Mouse (Mus musculus): Measurements from ENCODE around the gene Cavin2. TPM values are rescaled to one million over a fixed set of nuclear protein-coding genes. Genes with fewer than 3 reads are reported as not detected.

Cavin2 gene
- polyA plus RNA-seq (2014; fragmentation: Nextera tagmentation; extraction: Ambion mirVana), result 107 and 123 TPM in 2 replicates

DNA sequence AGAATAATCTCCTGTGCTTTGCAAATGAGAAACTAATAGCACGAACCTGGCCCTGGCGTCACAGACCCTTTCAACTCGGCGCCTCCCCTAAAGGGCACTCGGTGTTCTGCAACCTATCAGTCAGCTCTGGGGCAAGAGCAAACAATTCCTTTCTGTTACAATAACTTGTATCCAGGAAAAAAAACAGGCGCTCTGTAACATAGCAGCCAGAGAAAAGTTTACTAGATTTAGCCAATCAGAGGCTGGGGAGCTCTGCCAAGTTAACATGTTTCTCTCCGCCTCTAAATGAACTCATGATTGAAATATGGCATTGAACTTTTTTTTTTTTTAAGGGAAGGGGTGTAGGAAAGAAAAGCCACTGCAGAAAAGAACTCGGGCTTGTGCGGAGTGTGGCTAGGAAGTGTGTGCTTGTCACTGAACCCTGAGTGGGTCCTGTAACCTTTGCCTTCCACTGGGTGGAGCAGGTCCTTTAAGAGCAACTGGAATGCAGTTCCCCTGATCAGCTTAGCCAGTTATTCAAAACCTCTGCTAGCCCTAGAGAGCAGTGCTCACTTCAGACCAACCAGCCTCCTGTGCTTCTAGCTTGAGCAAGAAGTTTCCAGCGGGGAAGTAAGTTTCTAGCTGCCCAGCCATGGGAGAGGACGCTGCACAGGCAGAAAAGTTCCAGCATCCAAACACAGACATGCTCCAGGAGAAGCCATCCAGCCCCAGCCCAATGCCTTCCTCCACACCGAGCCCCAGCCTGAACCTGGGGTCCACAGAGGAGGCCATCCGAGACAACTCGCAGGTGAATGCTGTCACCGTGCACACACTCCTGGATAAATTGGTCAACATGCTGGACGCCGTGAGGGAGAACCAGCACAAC is at the start of gene Cavin2:
Gene Cavin2, plus strand, starts transcription at position 372 of the 865 bp plus-strand sequence.
- H3K4me1 ChIP-seq (ENCODE audit: control insufficient read depth, insufficient read depth, low read length), result peaks cover 12% of the 10 kb centered on the region
- H3K4me3 ChIP-seq (ENCODE audit: low read depth, low read length), result peak within 1 kb of the TSS; percentile 53
- H3K27ac ChIP-seq (ENCODE audit: low read depth, low read length), result peak within 1 kb of the TSS; percentile 96
- no peaks in the 10 kb centered on the region for H3K36me3 ChIP-seq (ENCODE audit: control insufficient read depth, insufficient read depth, low read length)
- H3K27me3 ChIP-seq (ENCODE audit: control insufficient read depth, insufficient read depth, low read length), result no peaks in the 10 kb centered on the region
- H3K9ac ChIP-seq (ENCODE audit: low read depth, low read length), result peak within 1 kb of the TSS; percentile 84
- peak; percentile 86 for ATAC-seq (replicated peaks; ENCODE audit: insufficient number of reproducible peaks, low FRiP score, low TSS enrichment)
- no peaks in the 10 kb centered on the region for H3K9me3 ChIP-seq (replicated peaks; ENCODE audit: control insufficient read depth, low read length)
- H3K4me2 ChIP-seq, result peak within 1 kb of the TSS; percentile 70
- WGBS (ENCODE audit: insufficient replicate concordance), result 34% methylated on average over 17 of the region's 17 CpGs

- H3K4me1 ChIP-seq (ENCODE audit: control insufficient read depth, insufficient read depth, low read length), result no peaks in the 10 kb centered on the region
- no peak overlapping the region for H3K27ac ChIP-seq (ENCODE audit: low read depth, low read length)
- ATAC-seq (replicated peaks; ENCODE audit: insufficient number of reproducible peaks, low FRiP score, low TSS enrichment), result no peak
- H3K9ac ChIP-seq (ENCODE audit: low read depth, low read length), result no peak overlapping the region
- H3K4me2 ChIP-seq, result no peak overlapping the region
- WGBS (ENCODE audit: insufficient replicate concordance), result 74% methylated on average over 3 of the region's 3 CpGs
- H3K4me3 ChIP-seq (ENCODE audit: low read depth, low read length), result no peak overlapping the region
- H3K9me3 ChIP-seq (replicated peaks; ENCODE audit: control insufficient read depth, low read length), result no peaks in the 10 kb centered on the region
- no peaks in the 10 kb centered on the region for H3K27me3 ChIP-seq (ENCODE audit: control insufficient read depth, insufficient read depth, low read length)
- no peaks in the 10 kb centered on the region for H3K36me3 ChIP-seq (ENCODE audit: control insufficient read depth, insufficient read depth, low read length)
Observed at GRCm38 (mm10) chr1:51241311-51241986, 47.5 kb upstream of the Cavin2 start.

GRCm38 (mm10) chr1:51243294-51243693 is 45.6 kb upstream of the Cavin2 start:
- Histone ChIP-seq H3K9me3 (replicated peaks; ENCODE audit: control insufficient read depth, low read length) (no peaks in the 10 kb centered on the region), H3K27me3 (ENCODE audit: control insufficient read depth, insufficient read depth, low read length) (no peaks in the 10 kb centered on the region), H3K9ac (ENCODE audit: low read depth, low read length) (no peak overlapping the region), H3K4me1 (ENCODE audit: control insufficient read depth, insufficient read depth, low read length) (no peaks in the 10 kb centered on the region), H3K4me3 (ENCODE audit: low read depth, low read length) (no peak overlapping the region), H3K4me2 (no peak overlapping the region), H3K36me3 (ENCODE audit: control insufficient read depth, insufficient read depth, low read length) (no peaks in the 10 kb centered on the region), H3K27ac (ENCODE audit: low read depth, low read length) (no peak overlapping the region)
- WGBS (ENCODE audit: insufficient replicate concordance), result 82% methylated on average over 3 of the region's 3 CpGs
- ATAC-seq (replicated peaks; ENCODE audit: insufficient number of reproducible peaks, low FRiP score, low TSS enrichment), result no peak

DNA sequence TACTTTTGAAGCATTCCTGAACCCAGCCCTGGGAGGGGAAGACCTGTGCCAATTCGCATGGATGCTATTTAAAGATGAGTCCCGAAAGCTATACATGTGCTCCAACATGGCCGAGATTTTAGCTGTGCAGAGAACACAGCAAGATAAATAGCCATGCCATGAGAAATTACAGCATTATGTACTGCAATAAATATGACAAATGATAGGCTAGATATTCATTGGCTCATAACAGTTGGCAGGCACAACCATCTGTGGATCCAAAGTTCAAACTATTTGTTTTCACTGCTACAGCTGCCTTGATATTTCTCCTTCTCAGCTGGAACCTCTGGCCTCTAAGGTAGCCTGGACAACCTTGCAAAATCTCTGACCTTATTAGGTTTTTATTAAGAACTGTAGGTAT is 45.1 kb upstream of the Cavin2 start:
- H3K36me3 ChIP-seq (ENCODE audit: control insufficient read depth, insufficient read depth, low read length), result no peaks in the 10 kb centered on the region
- H3K4me2 ChIP-seq, result no peak overlapping the region
- H3K9ac ChIP-seq (ENCODE audit: low read depth, low read length), result no peak overlapping the region
- H3K9me3 ChIP-seq (replicated peaks; ENCODE audit: control insufficient read depth, low read length), result no peaks in the 10 kb centered on the region
- no peak overlapping the region for H3K27ac ChIP-seq (ENCODE audit: low read depth, low read length)
- H3K4me1 ChIP-seq (ENCODE audit: control insufficient read depth, insufficient read depth, low read length), result no peaks in the 10 kb centered on the region
- 82% methylated on average over 3 of the region's 3 CpGs for WGBS (ENCODE audit: insufficient replicate concordance)
- no peak for ATAC-seq (replicated peaks; ENCODE audit: insufficient number of reproducible peaks, low FRiP score, low TSS enrichment)
- no peaks in the 10 kb centered on the region for H3K27me3 ChIP-seq (ENCODE audit: control insufficient read depth, insufficient read depth, low read length)
- H3K4me3 ChIP-seq (ENCODE audit: low read depth, low read length), result no peak overlapping the region

DNA sequence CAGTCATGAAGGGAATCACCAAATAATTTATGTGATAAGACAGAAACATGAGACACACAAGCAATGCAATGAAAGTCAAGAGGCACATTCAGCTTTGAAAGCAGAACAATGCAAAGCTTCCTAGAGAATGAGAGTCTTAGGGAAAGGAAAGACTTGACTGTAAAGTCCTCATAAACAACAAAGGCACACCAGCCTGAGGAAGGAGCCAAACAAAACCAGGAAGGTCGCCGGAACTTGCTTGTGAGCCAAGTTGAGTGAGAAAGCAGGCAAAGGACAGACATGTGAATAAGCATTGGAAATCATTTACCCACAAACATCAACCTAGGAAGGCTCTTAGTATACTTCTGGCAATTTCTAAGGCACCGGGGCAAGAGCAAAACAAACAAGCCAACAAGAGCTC is 43.5 kb upstream of the Cavin2 start:
- Histone ChIP-seq H3K4me2 (no peak overlapping the region), H3K4me3 (ENCODE audit: low read depth, low read length) (no peak overlapping the region), H3K27me3 (ENCODE audit: control insufficient read depth, insufficient read depth, low read length) (no peaks in the 10 kb centered on the region), H3K4me1 (ENCODE audit: control insufficient read depth, insufficient read depth, low read length) (no peaks in the 10 kb centered on the region), H3K36me3 (ENCODE audit: control insufficient read depth, insufficient read depth, low read length) (no peaks in the 10 kb centered on the region), H3K27ac (ENCODE audit: low read depth, low read length) (no peak overlapping the region), H3K9me3 (replicated peaks; ENCODE audit: control insufficient read depth, low read length) (no peaks in the 10 kb centered on the region), H3K9ac (ENCODE audit: low read depth, low read length) (no peak overlapping the region)
- no peak for ATAC-seq (replicated peaks; ENCODE audit: insufficient number of reproducible peaks, low FRiP score, low TSS enrichment)
- 61% methylated on average over 3 of the region's 3 CpGs for WGBS (ENCODE audit: insufficient replicate concordance)

DNA sequence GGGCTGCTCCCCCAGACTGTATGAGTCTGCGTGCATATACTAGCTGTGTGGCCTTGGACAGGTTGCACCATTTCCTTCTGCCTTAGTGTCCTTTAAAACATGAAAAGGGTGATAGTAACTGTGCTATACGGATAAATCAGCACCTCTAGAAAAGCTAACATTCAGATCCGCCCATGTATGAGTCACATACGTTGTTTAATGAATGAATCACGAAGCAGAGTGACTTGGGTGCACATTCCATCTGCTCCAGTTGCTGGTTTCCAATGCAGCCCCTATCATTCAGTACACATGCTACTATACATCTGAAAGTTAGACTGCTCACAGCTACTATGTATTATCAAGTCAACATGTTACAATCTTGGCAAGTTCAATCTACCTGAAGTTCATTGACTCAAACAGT is 38.6 kb upstream of the Cavin2 start:
- 72% methylated on average over 5 of the region's 5 CpGs for WGBS (ENCODE audit: insufficient replicate concordance)
- no peaks in the 10 kb centered on the region for H3K27me3 ChIP-seq (ENCODE audit: control insufficient read depth, insufficient read depth, low read length)
- no peaks in the 10 kb centered on the region for H3K36me3 ChIP-seq (ENCODE audit: control insufficient read depth, insufficient read depth, low read length)
- H3K4me2 ChIP-seq, result no peak overlapping the region
- no peak for ATAC-seq (replicated peaks; ENCODE audit: insufficient number of reproducible peaks, low FRiP score, low TSS enrichment)
- H3K4me3 ChIP-seq (ENCODE audit: low read depth, low read length), result no peak overlapping the region
- H3K4me1 ChIP-seq (ENCODE audit: control insufficient read depth, insufficient read depth, low read length), result no peaks in the 10 kb centered on the region
- H3K27ac ChIP-seq (ENCODE audit: low read depth, low read length), result no peak overlapping the region
- H3K9me3 ChIP-seq (replicated peaks; ENCODE audit: control insufficient read depth, low read length), result no peaks in the 10 kb centered on the region
- no peak overlapping the region for H3K9ac ChIP-seq (ENCODE audit: low read depth, low read length)

DNA sequence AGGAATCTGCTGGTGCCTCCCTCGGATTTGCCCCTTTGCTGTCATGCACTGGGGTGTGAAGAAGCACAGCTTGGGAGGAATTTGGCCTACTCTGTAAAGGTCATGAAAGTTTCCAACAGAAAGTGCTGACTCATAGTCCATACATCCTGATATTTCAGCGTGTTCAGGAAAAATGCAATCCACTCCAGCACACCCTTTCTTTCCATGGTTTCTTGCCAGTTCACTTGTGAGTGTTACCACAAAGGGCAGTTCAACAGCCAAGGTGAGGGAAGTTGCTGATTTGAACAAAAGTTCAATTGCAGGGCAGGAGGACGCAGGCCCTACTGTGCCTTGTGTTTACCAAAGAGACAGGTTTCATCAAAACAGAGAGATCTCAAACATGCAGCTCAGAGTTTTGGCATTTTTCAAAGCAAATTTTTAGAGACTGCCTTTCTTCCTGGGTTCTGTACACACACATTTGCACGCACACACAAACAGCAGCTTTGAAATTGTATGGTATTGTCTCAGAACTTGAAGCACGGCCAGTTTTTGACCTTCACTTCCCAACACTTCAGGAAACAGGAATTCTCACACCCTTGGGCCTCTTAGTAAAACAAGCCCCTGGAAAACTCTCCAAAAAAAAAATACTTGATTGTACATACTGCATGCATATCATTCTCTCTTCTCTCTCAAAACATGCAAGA is 23.7 kb upstream of the Cavin2 start:
- ATAC-seq (replicated peaks; ENCODE audit: insufficient number of reproducible peaks, low FRiP score, low TSS enrichment), result peak; percentile 71
- Histone ChIP-seq H3K9ac (ENCODE audit: low read depth, low read length) (no peak overlapping the region), H3K4me2 (no peak overlapping the region; the same call in 1 of the 2 replicates), H3K9me3 (replicated peaks; ENCODE audit: control insufficient read depth, low read length) (no peaks in the 10 kb centered on the region), H3K27me3 (ENCODE audit: control insufficient read depth, insufficient read depth, low read length) (no peaks in the 10 kb centered on the region), H3K36me3 (ENCODE audit: control insufficient read depth, insufficient read depth, low read length) (no peaks in the 10 kb centered on the region), H3K4me3 (ENCODE audit: low read depth, low read length) (no peak overlapping the region), H3K4me1 (ENCODE audit: control insufficient read depth, insufficient read depth, low read length) (peaks cover 35% of the 10 kb centered on the region), H3K27ac (ENCODE audit: low read depth, low read length) (peak overlapping the region; percentile 79)
- WGBS (ENCODE audit: insufficient replicate concordance), result 38% methylated on average over 5 of the region's 5 CpGs

- Histone ChIP-seq H3K9ac (ENCODE audit: low read depth, low read length) (no peak overlapping the region), H3K9me3 (replicated peaks; ENCODE audit: control insufficient read depth, low read length) (no peaks in the 10 kb centered on the region), H3K27ac (ENCODE audit: low read depth, low read length) (peak overlapping the region; percentile 79), H3K36me3 (ENCODE audit: control insufficient read depth, insufficient read depth, low read length) (no peaks in the 10 kb centered on the region), H3K4me3 (ENCODE audit: low read depth, low read length) (no peak overlapping the region), H3K4me1 (ENCODE audit: control insufficient read depth, insufficient read depth, low read length) (peaks cover 35% of the 10 kb centered on the region), H3K27me3 (ENCODE audit: control insufficient read depth, insufficient read depth, low read length) (no peaks in the 10 kb centered on the region), H3K4me2 (no peak overlapping the region; the same call in 1 of the 2 replicates)
- ATAC-seq (replicated peaks; ENCODE audit: insufficient number of reproducible peaks, low FRiP score, low TSS enrichment), result peak; percentile 78
- WGBS (ENCODE audit: insufficient replicate concordance), result 8% methylated on average over 2 of the region's 2 CpGs
Observed at GRCm38 (mm10) chr1:51265926-51266325, 23.0 kb upstream of the Cavin2 start.

Measured in heart, embryonic 11.5 days (tissue).